Mouse (Mus musculus) activated CD4-positive, CD25-positive, alpha-beta regulatory T cell, adult 9 weeks (primary cell): ENCODE results near the gene Tmem190. TPM values are rescaled to one million over a fixed set of nuclear protein-coding genes. Genes with fewer than 3 reads are reported as not detected.

Experiments
- polyA plus RNA-seq: library from polyadenylated mRNA; unstranded; fragments of 100-300 nt; shearing (Covaris generic); gene quantifications from one replicate; pipeline ENCODE4 v1.2.1, GENCODE M21; 2017

Tmem190 gene
- polyA plus RNA-seq: not detected

GRCm38 (mm10) chr7:4782759-4783158 lies at the start of gene Tmem190, which contains the start of gene Il11:
Gene Tmem190, plus strand, starts transcription at chr7:4782937.
Gene Il11, minus strand, starts transcription at chr7:4782859.

DNA sequence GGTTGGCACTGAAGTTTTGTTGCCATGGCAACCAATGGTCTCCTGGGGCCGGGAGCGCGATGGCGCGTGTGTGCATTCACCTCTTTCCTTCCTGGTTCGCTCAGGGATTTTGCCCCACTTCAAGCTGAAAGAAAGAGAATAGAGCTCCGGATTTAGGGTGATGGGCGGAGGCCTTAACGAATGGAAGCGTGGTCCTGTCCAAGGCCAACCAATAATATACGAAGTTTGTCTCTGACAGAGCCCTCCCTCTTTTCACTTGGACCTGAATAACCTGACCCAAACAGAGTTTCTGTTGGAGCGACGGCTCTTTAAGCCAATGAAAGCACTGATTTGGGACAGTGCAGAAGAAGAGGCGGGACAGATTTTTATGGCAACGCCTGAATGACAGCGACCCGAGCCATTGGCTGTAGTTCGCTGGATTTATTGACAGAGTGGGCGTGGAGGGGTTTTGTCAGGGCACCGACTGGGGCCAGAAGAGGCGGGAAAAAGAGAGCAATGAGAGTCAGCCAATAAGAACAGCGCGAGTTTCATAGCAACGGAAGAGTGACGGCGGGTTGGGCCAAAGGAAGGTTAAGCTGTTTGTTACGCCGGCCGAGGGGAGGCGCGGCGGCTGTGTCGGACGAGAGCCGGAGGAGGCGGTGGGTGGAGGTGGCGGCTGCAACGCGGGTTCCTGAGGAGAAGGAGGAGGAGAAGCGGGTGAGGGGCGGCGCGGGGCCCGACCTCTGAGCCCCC lies 43.0 kb upstream of the Tmem190 start, which contains the start of gene Kmt5c:
Kmt5c (plus strand) TSS at position 572 of the 732 bp plus-strand sequence.

DNA sequence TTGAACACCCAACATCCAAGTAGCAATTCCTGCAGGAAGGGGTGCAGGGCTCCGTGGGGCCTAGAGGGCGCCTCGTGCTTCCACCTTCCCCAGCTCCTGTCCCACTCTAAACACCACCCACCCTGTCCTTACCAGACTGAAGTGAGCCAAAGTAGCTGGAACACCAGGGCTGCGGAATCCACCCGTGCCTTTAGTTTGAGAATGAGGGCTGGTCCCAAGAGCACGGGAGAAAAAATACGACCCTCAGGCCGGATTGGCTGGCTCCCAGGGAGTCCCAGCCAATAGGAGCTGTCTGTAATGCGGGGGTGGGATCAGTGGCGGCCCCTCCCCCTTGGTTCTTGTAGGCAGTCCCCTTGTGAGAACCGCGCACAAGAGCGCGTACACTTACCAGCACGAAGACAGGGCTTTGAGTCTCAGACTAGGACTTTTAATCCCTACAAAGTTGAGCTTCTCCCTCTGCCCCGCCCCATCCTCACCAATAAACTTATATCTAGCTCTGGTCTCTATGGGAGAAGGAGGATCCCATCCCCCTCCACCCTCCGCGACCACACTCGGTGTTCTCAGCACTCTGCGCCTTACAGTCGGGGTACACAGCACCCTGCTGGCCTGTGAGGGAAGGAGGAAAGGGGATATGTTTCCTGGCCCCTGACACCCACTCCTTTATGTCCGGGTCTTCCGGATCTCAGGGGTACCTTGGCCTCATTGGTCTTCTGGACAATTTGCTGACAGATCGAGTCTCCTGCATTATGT lies 29.7 kb upstream of the Tmem190 start, which contains the start of gene Cox6b2:
Cox6b2 (minus strand) TSS at position 274 of the 750 bp plus-strand sequence.

DNA sequence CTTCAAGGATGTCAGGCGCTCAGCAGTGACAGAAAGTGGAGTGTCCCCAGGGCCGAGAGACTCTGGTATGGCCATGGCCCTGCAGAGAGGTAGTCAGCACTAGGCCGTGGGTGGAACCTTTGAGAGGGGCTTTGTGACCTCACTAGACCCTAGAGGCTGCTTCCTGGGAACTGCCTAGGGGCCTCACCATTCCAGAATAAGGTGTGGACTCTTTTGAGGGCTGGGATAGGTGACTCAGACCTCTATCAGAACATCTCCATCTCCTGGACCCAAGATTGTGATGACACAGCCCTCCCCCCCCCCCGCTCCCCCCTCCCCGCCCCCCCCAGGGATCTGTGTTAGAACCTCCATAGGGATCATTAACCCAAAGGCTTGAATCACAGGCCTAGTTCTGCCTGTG lies 11.5 kb upstream of the Tmem190 start, which contains the start of gene Fam71e2:
Fam71e2 (minus strand) TSS at position 101 of the 400 bp plus-strand sequence.

GRCm38 (mm10) chr7:4789436-4789935 lies 6.7 kb downstream of the Tmem190 start, which contains the start of gene Tmem238:
Gene Tmem238, minus strand, starts transcription at chr7:4789656.

DNA sequence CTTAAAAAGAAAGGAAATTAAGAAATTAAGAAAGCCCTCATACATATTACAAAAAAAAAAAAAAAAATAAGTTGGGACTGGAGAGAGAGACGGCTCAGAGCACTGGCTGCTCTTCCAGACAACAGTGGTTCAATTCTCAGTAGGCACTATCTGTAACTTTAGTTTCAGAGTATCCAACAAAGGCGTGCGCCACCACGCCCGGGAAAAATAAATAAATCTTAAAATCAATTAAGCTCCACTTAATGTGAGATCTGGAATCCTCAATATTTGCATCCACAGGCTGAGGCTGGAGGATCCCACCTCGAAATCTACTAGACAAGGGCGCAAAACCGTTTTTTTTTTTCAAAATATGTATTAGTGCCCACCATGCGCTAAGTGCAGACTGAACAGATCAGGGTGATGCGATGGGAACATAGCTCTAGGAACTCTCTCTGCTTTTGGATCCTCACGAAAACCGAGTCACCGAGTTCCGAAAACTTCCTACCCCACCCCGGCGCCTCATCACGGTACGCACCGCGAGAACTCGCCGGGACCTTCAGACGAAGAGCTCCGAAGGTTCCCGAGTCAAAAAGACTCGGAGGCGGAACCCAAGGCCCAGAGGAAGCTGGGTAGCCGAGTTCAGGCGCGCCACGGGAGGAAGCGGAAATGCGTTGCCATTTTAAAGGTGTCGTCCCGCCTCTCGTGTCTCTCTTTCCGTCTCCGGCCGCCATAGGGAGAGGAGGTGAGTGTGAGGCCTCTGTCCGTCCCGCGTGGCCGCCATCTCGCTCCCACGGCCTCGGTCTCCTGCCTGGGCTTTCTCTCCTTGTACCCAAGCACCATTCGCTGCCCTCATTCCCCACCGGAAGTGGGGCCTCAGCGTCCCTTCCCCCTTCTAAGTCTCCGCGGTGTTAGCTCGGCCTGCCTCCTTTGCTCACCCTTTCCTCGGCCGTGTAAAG lies 9.8 kb downstream of the Tmem190 start, which contains the start of gene Rpl28:
Rpl28 (plus strand) TSS at position 597 of the 935 bp plus-strand sequence.

DNA sequence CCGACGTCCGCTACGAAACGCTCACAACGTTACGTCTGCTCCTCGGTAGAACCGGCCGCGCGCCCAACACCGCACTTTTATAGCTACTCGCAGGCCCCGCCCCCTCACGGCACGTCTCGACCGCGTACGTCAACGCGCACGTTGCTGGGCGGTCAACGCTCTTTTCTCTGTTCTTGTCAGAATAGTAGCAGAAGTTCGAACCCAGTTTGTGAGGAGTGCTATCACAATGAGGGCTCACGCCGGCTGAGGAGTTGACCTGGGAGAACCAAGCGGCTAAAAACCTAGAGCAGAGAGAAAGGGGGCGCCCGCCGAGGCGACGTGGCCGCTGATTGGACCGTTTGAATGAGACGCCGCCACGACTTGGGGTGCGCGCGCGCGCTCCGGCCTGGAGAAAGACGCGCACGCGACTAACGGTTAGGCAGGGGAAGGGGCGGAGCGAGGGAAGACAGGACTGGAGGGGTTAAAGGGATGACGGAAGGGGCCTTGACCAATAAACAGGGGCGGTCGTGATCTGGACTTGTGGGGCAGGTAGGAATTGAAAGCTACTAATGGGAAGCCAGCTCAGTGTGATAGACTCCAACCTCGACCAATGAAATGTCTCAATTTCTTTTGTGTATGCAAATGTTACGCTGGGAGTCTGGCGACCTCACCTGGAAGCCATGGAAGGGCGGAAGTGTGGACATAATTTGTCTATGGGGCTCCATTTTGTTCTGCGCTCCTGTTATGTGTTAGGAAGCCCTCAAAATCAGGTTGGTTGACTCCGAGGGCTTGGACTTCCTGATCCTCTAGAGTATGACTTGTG lies 29.8 kb downstream of the Tmem190 start, which contains the start of gene Ube2s:
Ube2s (minus strand) TSS at position 288 of the 802 bp plus-strand sequence.

Other genes starting within 250 kb of the Tmem190 start
- gene Syt5, start 235.4 kb upstream of the Tmem190 start, polyA plus RNA-seq: 0.26 TPM
- not detected for gene Ptprh, start 178.9 kb upstream of the Tmem190 start, polyA plus RNA-seq
- 5.6 TPM for gene Tmem86b, start 151.5 kb upstream of the Tmem190 start, polyA plus RNA-seq
- 30.9 TPM for gene Ppp6r1, start 123.9 kb upstream of the Tmem190 start, polyA plus RNA-seq
- gene Hspbp1, start 97.9 kb upstream of the Tmem190 start, polyA plus RNA-seq: 82.1 TPM
- gene Brsk1, start 92.3 kb upstream of the Tmem190 start, polyA plus RNA-seq: not detected
- gene Tmem150b, start 57.7 kb upstream of the Tmem190 start, polyA plus RNA-seq: 0.10 TPM
- 49.9 TPM for gene Kmt5c, start 42.8 kb upstream of the Tmem190 start, polyA plus RNA-seq
- gene Cox6b2, start 29.8 kb upstream of the Tmem190 start, polyA plus RNA-seq: 3.0 TPM
- gene Fam71e2, start 11.6 kb upstream of the Tmem190 start, polyA plus RNA-seq: not detected
- not detected for gene Il11, start 78 bp upstream of the Tmem190 start, polyA plus RNA-seq
- 1.3 TPM for gene Tmem238, start 6.7 kb downstream of the Tmem190 start, polyA plus RNA-seq
- 423 TPM for gene Rpl28, start 9.9 kb downstream of the Tmem190 start, polyA plus RNA-seq
- gene Ube2s, start 29.7 kb downstream of the Tmem190 start, polyA plus RNA-seq: 105 TPM
- gene Shisa7, start 61.8 kb downstream of the Tmem190 start, polyA plus RNA-seq: not detected
- 43.7 TPM for gene Isoc2b, start 87.3 kb downstream of the Tmem190 start, polyA plus RNA-seq
- 0.53 TPM for gene Isoc2a, start 94.2 kb downstream of the Tmem190 start, polyA plus RNA-seq
- gene Gm36210, start 123.6 kb downstream of the Tmem190 start, polyA plus RNA-seq: not detected
- gene Zfp628, start 132.3 kb downstream of the Tmem190 start, polyA plus RNA-seq: 1.6 TPM
- gene Nat14, start 139.1 kb downstream of the Tmem190 start, polyA plus RNA-seq: 0.90 TPM
- not detected for gene Ssc5d, start 142.8 kb downstream of the Tmem190 start, polyA plus RNA-seq
- gene Sbk2, start 181.5 kb downstream of the Tmem190 start, polyA plus RNA-seq: 0.84 TPM
- not detected for gene Sbk3, start 188.2 kb downstream of the Tmem190 start, polyA plus RNA-seq
- gene Zfp579, start 213.2 kb downstream of the Tmem190 start, polyA plus RNA-seq: 13.5 TPM
- gene Zfp524, start 231.5 kb downstream of the Tmem190 start, polyA plus RNA-seq: 34.1 TPM
- 39.2 TPM for gene Fiz1, start 231.8 kb downstream of the Tmem190 start, polyA plus RNA-seq
- 5.7 TPM for gene Gm44973, start 232.6 kb downstream of the Tmem190 start, polyA plus RNA-seq
- gene Zfp865, start 237.4 kb downstream of the Tmem190 start, polyA plus RNA-seq: 6.2 TPM
- not detected for gene Ccdc106, start 237.6 kb downstream of the Tmem190 start, polyA plus RNA-seq